Comparison of ENCODE assay signal across 20 mouse cellular contexts in the genomic region with DNA sequence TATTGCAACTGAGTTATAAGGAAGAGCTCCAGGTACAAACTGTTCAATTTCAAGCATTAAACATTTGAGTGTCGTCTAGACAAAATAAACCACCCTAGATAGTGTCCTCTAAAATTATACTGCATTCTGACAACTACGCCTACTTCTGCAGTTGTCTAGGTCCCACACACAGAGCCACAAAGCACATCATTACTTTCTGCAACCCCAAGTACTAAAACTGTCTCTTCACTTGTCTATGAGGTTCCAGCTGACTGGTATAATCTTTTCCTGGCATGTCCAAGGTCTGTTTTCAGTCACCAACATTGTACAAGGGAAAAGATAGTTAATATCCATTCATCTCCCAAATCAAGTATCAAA.
"Had no signal": no experiment of that assay in that cellular context is flagged by ENCODE, and none has a peak within 500 bp of the region (broad histone marks: within the 10 kb centered on the region; RNA-seq: fewer than 3 reads in every experiment).

No protein-coding gene starts in this region.

- H3K9ac ChIP-seq: liver, embryonic 14.5 days; liver, postnatal 0 days; lung, embryonic 15.5 days; midbrain, embryonic 13.5 days; neural tube, embryonic 13.5 days had no signal

- H3K4me1 ChIP-seq: megakaryocyte, embryonic 14.5 days; midbrain, embryonic 10.5 days; midbrain, embryonic 13.5 days; neural tube, embryonic 13.5 days had no signal

- H3K9me3 ChIP-seq: lung, embryonic 15.5 days; midbrain, embryonic 10.5 days; midbrain, embryonic 13.5 days; neural tube, embryonic 13.5 days had no signal

- H3K27ac ChIP-seq: kidney, postnatal 0 days; liver, embryonic 14.5 days; lung, embryonic 15.5 days; midbrain, embryonic 10.5 days; midbrain, embryonic 13.5 days; neural tube, embryonic 13.5 days; stomach, postnatal 0 days had no signal

- H3K4me2 ChIP-seq: liver, embryonic 11.5 days; lung, embryonic 15.5 days; midbrain, embryonic 13.5 days; neural tube, embryonic 13.5 days had no signal

- H3K27me3 ChIP-seq: lung, embryonic 15.5 days; megakaryocyte, embryonic 14.5 days; midbrain, embryonic 13.5 days; neural tube, embryonic 13.5 days had no signal

- H3K4me3 ChIP-seq: layer of hippocampus, adult 2 months; lung, embryonic 15.5 days; megakaryocyte, embryonic 14.5 days; midbrain, embryonic 10.5 days; midbrain, embryonic 13.5 days; myocyte; neural tube, embryonic 13.5 days had no signal

- ATAC-seq: intestine, postnatal 0 days; liver, postnatal 0 days; midbrain, embryonic 16.5 days had no signal

- DNase-seq: kidney, adult 2 months; kidney, postnatal 25 days; liver, postnatal 0 days; lung, postnatal 10 days; lung, postnatal 36 days; right cerebral cortex, postnatal 4 days; thymus, postnatal 25 days had no signal

- H3K36me3 ChIP-seq: lung, embryonic 15.5 days; midbrain, embryonic 10.5 days; midbrain, embryonic 13.5 days; neural tube, embryonic 13.5 days had no signal
